Mouse (Mus musculus) lung, postnatal 10 days (tissue): ENCODE data around the gene Lemd1.

ENCODE experiments used
- DNase-seq: peaks from one replicate; pipeline ENCODE4 v3.0.0; 2021

Gene Lemd1

GRCm38 (mm10) chr1:132296051-132296450 is 104.8 kb downstream of the Lemd1 start:
- peak; percentile 87 for DNase-seq

GRCm38 (mm10) chr1:132298425-132298800 is 107.2 kb downstream of the Lemd1 start, which contains the start of gene Klhdc8a:
Gene Klhdc8a (plus strand): TSS chr1:132298626.
- DNase-seq: peak; percentile 83

DNA sequence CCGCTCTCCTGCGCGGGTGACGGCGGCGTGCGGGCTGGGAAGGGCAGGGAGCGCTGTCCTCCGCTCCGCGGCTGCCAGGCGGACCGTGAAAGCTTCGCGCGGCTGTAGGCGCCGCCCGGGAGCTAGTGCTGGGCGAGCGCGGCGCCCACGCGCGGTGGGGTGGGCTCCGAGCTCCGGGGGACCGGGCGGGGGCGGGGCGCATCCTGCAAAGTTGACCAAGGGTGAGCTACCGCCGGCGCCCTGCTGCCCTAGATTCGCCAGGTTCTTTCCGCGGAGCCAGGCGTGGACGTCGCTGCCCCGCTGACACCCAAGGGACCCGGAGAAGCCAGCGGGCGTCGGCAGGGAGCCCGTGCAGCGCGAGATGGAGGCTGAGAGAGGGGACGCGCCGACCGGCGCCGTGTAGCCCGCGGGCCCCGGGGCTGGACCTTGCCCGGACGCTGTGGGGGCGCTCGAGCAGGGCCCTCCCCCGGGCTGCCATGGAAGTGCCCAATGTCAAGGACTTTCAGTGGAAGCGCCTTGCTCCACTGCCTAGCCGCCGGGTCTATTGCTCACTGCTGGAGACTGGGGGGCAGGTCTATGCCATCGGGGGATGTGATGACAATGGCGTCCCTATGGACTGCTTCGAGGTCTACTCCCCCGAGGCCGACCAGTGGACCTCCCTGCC is 107.7 kb downstream of the Lemd1 start:
- peak; percentile 58 for DNase-seq

DNA sequence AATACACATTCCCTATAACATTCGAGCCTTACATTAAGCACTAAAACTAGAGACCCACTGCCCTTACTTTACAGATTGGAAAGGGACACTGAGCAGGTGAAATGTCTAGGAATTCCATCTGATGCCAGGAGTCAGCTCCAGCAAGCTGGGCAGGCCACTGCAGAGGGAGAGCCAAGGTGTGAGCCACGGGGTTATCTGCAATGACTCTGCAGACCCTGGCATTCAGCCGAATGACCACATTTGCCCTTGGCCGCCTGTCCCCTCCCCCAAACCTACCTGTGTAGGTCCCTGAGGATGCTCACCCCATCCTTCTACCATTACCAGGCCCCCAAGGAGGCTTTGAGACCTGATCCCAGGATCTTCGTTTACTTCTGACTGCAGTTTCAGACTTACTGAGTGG is 108.5 kb downstream of the Lemd1 start:
- no peak for DNase-seq

DNA sequence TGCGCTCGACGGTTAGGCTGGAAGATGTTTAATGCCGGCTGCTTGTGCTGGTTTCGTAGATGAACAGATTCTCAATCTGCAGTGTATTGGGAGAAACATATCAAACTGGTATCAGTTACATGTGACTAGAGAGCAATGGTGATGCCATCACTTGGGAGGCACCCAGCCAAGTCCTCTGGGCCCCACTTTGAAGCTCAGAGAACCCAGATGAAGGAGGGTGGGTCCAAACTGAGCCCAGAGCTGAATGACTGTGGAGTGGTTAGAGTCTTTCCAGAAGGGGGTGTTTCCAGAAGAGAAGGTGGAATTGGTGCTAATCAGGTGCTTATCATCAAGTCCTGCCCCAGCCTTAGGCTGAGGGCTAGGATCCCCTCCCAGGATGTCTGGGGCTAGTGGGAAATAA is 110.0 kb downstream of the Lemd1 start:
- DNase-seq: no peak

DNA sequence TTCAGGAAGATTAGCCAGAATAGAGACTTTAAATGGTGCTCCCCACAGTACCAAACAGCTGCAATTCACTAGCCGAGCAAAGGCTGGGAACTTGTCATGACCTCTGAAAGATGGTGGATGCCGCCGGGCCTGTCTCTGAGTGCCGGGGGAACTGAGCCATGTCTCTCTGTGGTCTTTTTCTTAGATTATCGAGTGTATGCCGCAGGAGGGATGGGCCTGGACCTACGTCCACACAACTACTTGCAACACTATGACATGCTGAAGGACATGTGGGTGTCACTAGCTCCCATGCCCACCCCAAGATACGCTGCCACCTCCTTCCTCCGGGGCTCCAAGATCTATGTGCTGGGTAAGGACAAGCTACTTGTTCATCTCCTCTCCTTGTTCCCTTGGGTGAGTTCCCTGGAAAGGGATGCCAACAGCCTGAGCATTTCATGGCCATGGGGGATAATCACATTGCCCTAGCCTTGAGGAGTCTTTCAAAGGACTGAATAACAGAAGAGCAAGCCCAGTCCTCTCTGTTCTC is 111.2 kb downstream of the Lemd1 start:
- DNase-seq: no peak

GRCm38 (mm10) chr1:132304618-132305214 is 113.5 kb downstream of the Lemd1 start:
- no peak for DNase-seq

DNA sequence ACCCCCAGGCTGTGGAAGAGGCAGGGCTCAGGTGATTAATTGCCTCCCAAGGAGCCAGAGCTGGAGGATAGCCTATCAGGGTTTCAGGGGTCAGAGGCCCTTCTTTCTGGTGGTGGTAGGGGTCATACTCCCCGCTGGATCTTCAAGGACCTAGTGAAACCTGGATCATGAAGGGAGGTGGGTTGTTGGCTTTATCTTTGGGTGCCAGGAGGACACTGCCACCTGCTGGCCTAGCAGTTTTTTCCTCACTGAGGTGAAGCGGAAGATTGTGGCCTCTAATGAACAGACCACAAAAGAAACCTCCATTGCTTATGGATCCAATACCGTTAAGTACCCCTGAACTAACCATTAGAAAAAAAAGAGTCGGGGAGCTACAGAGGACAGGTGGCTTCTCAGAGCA is 114.9 kb downstream of the Lemd1 start:
- DNase-seq: peak; percentile 74

DNA sequence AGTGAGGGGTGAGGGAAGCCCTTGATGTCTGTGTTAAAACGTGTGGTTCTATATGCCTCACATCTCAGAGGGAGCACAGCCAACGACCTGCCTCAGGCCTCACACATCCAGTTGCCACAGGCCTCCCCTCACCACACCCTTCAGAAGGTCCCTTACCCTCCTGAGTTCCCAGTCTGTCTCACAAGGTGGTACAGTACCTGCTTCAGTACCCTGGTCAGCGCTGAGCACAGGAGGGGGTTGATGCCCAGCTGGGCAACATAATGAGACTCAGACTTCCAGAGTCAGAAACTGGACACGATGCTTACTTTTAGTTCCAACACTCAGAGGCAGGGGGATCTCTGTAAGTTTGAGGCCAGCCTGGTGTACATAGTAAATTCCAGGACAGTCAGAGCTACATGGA is 115.6 kb downstream of the Lemd1 start:
- no peak for DNase-seq

DNA sequence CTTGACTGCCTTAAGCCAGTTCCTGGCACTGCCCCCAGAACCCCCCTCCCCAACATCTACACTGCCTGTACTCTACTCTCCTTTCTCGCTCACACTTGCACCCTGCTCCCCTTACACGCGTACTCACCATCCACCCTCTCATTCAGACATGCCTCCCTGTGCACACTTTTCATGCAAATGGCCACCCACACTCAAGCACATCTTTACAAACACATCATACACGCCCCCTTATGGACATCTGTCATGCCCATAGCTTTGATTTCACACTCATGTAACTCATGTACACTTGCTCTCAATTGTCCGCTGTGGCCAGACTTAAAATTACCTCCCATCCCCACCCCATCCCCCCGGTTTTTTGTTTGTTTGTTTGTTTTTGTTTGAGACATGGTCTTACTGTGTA is 116.7 kb downstream of the Lemd1 start:
- DNase-seq: no peak

GRCm38 (mm10) chr1:132308674-132309073 is 117.4 kb downstream of the Lemd1 start:
- DNase-seq: no peak
